Mouse (Mus musculus): Measurements from ENCODE around the gene Ppp1r21. TPM values are rescaled to one million over a fixed set of nuclear protein-coding genes. Genes with fewer than 3 reads are reported as not detected.

Ppp1r21 gene
- polyA plus RNA-seq, 2 experiments: 25.1 to 35.7 TPM

DNA sequence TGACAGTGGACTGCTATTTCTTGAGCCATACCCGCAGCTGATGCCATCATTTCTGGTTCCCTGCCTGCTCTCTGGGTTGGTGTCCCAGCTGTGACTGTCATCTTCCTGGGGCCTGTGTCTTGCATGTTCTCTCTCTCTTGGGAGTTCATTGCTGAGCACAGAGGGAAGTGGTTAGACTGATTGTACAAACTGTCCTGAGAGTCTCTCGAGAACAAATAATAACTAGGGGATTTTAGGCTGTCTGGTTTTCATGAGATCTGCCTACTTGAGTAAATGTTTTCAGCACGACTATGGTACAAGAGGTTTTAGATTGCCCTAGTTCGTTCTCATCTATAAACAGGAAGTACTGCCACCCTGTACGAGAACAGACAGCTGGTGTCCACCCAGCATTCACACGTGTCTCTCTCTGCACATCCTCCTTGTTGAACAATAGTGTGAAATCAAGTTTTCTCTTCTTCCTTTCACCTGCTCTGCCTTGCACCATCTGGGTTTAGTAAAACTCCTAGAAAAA, 51.6 kb downstream of the Ppp1r21 start:
- H3K36me3 ChIP-seq (ENCODE audit: control insufficient read depth, insufficient read depth, low read length): peaks cover 64% of the 10 kb centered on the region
- H3K4me3 ChIP-seq (replicated peaks; ENCODE audit: low read length): no peak overlapping the region
- H3K27me3 ChIP-seq (ENCODE audit: control insufficient read depth, insufficient read depth, low read length): no peaks in the 10 kb centered on the region
- DNase-seq (ENCODE audit: low spot score) (no peak), ATAC-seq (ENCODE audit: low FRiP score, low read depth) (no peak)
- TF ChIP-seq POLR2A (IDR thresholded peaks at IDR 0.05; ENCODE audit: borderline replicate concordance, extremely low read depth, insufficient read depth, insufficient read length): no peak
- H3K4me2 ChIP-seq (replicated peaks; ENCODE audit: low read depth, low read length, severe bottlenecking): no peak overlapping the region
- no peak overlapping the region for H3K27ac ChIP-seq (replicated peaks; ENCODE audit: low read depth, low read length)
- WGBS: 65% methylated on average over 6 of the region's 6 CpGs
- no peak overlapping the region for H3K9ac ChIP-seq (ENCODE audit: low read depth, low read length, severe bottlenecking)
- no peaks in the 10 kb centered on the region for H3K9me3 ChIP-seq (ENCODE audit: control insufficient read depth, low read length)
- no peaks in the 10 kb centered on the region for H3K4me1 ChIP-seq (ENCODE audit: control insufficient read depth, insufficient read depth, low read length)

DNA sequence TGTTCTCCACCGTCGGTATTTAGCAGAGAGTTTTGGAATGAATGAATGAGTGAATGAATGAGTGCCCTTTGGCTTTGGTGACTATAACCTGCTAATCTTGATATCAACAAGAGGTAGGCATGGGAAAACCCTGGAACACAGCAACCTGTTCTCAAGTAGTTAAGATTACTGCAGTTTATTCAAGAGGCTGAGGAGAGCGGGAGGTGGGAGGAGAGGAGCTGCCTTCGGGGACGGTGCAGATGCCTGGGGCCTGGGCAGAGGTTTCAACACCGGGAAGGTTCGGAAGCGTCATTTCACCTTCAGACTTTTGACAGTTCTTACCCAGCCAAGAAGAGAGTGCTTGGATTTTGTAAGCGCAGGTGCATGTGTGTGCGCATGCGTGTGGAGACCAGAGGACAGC, 53.1 kb downstream of the Ppp1r21 start:
- H3K4me2 ChIP-seq (replicated peaks; ENCODE audit: low read depth, low read length, severe bottlenecking): no peak overlapping the region
- no peaks in the 10 kb centered on the region for H3K27me3 ChIP-seq (ENCODE audit: control insufficient read depth, insufficient read depth, low read length)
- no peak overlapping the region for H3K4me3 ChIP-seq (replicated peaks; ENCODE audit: low read length)
- H3K9me3 ChIP-seq (ENCODE audit: control insufficient read depth, low read length): no peaks in the 10 kb centered on the region
- no peak for DNase-seq (ENCODE audit: low spot score)
- H3K9ac ChIP-seq (ENCODE audit: low read depth, low read length, severe bottlenecking): no peak overlapping the region
- 73% methylated on average over 11 of the region's 11 CpGs for WGBS
- no peak overlapping the region for H3K27ac ChIP-seq (replicated peaks; ENCODE audit: low read depth, low read length)
- TF ChIP-seq POLR2A (IDR thresholded peaks at IDR 0.05; ENCODE audit: borderline replicate concordance, extremely low read depth, insufficient read depth, insufficient read length): no peak
- no peaks in the 10 kb centered on the region for H3K4me1 ChIP-seq (ENCODE audit: control insufficient read depth, insufficient read depth, low read length)
- no peak for ATAC-seq (ENCODE audit: low FRiP score, low read depth)
- peaks cover 58% of the 10 kb centered on the region for H3K36me3 ChIP-seq (ENCODE audit: control insufficient read depth, insufficient read depth, low read length)

DNA sequence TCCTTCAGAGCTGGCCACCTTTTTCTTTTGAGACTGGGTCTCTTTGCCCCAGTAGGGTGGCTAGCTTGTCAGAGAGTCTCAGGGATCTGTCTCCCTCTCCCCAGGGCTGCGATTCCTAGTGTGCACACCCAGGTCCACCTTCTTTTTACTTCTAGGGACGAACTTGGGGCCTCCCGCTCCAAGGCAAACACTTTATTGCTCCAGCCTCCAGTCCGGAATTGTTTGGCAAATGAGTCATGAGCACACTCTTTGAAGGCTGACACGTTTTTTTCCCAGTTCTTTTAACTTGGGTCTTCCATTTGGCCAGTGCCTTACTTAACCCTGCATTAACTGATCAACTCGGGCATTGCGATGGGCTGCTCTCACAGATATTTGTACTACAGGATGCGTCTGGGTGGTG, 53.5 kb downstream of the Ppp1r21 start:
- Histone ChIP-seq H3K36me3 (ENCODE audit: control insufficient read depth, insufficient read depth, low read length) (peaks cover 54% of the 10 kb centered on the region), H3K4me1 (ENCODE audit: control insufficient read depth, insufficient read depth, low read length) (no peaks in the 10 kb centered on the region), H3K27ac (replicated peaks; ENCODE audit: low read depth, low read length) (no peak overlapping the region), H3K4me2 (replicated peaks; ENCODE audit: low read depth, low read length, severe bottlenecking) (no peak overlapping the region), H3K4me3 (replicated peaks; ENCODE audit: low read length) (no peak overlapping the region), H3K9me3 (ENCODE audit: control insufficient read depth, low read length) (no peaks in the 10 kb centered on the region), H3K9ac (ENCODE audit: low read depth, low read length, severe bottlenecking) (no peak overlapping the region), H3K27me3 (ENCODE audit: control insufficient read depth, insufficient read depth, low read length) (no peaks in the 10 kb centered on the region)
- no peak for TF ChIP-seq POLR2A (IDR thresholded peaks at IDR 0.05; ENCODE audit: borderline replicate concordance, extremely low read depth, insufficient read depth, insufficient read length)
- DNase-seq (ENCODE audit: low spot score): no peak
- 71% methylated on average over 8 of the region's 8 CpGs for WGBS
- no peak for ATAC-seq (ENCODE audit: low FRiP score, low read depth)

DNA sequence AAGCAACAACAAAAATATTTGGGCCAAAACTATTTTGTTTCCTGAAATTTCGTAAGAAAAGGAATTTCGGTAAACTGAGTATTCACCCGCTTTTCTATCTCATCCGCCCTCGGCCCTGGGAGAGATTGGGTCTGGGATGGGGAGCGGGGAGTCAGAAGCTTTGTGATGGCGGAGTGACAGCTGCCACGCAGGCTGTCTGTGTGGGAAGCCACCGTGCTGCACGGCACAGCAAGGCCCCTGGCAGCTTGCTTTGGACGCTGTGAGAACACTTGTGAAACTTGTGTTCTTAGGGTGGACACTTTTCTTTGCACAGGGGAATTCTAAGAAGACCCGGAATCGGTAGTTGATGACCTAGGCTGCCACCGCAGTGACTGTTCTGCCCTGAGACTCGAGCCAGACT, 57.5 kb downstream of the Ppp1r21 start:
- DNase-seq (ENCODE audit: low spot score) (no peak), ATAC-seq (ENCODE audit: low FRiP score, low read depth) (no peak)
- Histone ChIP-seq H3K4me3 (replicated peaks; ENCODE audit: low read length) (no peak overlapping the region), H3K4me2 (replicated peaks; ENCODE audit: low read depth, low read length, severe bottlenecking) (no peak overlapping the region), H3K27ac (replicated peaks; ENCODE audit: low read depth, low read length) (no peak overlapping the region), H3K9ac (ENCODE audit: low read depth, low read length, severe bottlenecking) (no peak overlapping the region), H3K9me3 (ENCODE audit: control insufficient read depth, low read length) (no peaks in the 10 kb centered on the region), H3K27me3 (ENCODE audit: control insufficient read depth, insufficient read depth, low read length) (no peaks in the 10 kb centered on the region), H3K4me1 (ENCODE audit: control insufficient read depth, insufficient read depth, low read length) (no peaks in the 10 kb centered on the region), H3K36me3 (ENCODE audit: control insufficient read depth, insufficient read depth, low read length) (peaks cover 38% of the 10 kb centered on the region)
- WGBS: 84% methylated on average over 15 of the region's 15 CpGs
- TF ChIP-seq POLR2A (IDR thresholded peaks at IDR 0.05; ENCODE audit: borderline replicate concordance, extremely low read depth, insufficient read depth, insufficient read length): no peak

DNA sequence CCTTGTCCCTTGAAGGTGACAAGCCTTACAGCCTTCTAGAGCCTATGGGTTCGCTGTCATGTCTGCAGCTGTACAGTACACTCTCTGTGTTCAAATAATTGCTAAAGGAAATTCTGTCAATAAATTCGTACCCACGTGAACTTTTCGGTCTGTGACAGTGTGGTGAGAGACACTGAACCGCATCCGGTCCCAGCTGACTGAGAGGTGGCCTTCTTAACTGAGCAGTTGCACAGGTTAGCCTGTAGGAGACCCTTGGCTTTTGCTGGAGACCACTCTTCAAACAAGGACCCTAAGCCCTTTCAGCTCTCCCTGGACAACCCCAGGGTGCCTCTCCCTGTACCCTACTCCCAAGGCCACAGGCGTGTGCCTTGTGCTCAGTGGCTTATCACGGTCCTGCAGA, 58.3 kb downstream of the Ppp1r21 start:
- Histone ChIP-seq H3K36me3 (ENCODE audit: control insufficient read depth, insufficient read depth, low read length) (peaks cover 38% of the 10 kb centered on the region), H3K4me1 (ENCODE audit: control insufficient read depth, insufficient read depth, low read length) (no peaks in the 10 kb centered on the region), H3K27ac (replicated peaks; ENCODE audit: low read depth, low read length) (no peak overlapping the region), H3K9me3 (ENCODE audit: control insufficient read depth, low read length) (no peaks in the 10 kb centered on the region), H3K4me3 (replicated peaks; ENCODE audit: low read length) (no peak overlapping the region), H3K9ac (ENCODE audit: low read depth, low read length, severe bottlenecking) (no peak overlapping the region), H3K27me3 (ENCODE audit: control insufficient read depth, insufficient read depth, low read length) (no peaks in the 10 kb centered on the region), H3K4me2 (replicated peaks; ENCODE audit: low read depth, low read length, severe bottlenecking) (no peak overlapping the region)
- TF ChIP-seq POLR2A (IDR thresholded peaks at IDR 0.05; ENCODE audit: borderline replicate concordance, extremely low read depth, insufficient read depth, insufficient read length): no peak
- no peak for DNase-seq (ENCODE audit: low spot score)
- 95% methylated on average over 8 of the region's 8 CpGs for WGBS
- ATAC-seq (ENCODE audit: low FRiP score, low read depth): no peak

DNA sequence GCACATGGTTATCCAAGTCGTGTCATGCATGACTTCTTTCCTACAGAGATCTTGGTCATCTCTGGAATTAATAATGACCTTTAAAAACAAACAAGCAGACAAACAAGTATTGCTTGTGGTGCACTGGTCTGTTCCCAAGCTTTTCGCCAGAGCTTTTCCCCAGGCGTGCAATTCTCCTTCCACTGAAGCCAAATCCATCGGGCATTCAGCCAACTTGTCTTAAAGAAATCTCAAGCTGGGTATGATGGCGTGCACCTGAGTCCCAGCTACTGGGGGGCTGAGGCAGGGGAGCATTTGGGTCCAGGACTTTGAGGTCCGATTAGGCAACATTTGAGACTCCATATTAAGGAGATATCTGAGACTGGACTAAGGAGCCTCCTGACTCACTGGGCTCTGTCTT, 60.3 kb downstream of the Ppp1r21 start:
- no peaks in the 10 kb centered on the region for H3K4me1 ChIP-seq (ENCODE audit: control insufficient read depth, insufficient read depth, low read length)
- H3K4me2 ChIP-seq (replicated peaks; ENCODE audit: low read depth, low read length, severe bottlenecking): no peak overlapping the region
- H3K27me3 ChIP-seq (ENCODE audit: control insufficient read depth, insufficient read depth, low read length): no peaks in the 10 kb centered on the region
- DNase-seq (ENCODE audit: low spot score) (no peak), ATAC-seq (ENCODE audit: low FRiP score, low read depth) (no peak)
- H3K36me3 ChIP-seq (ENCODE audit: control insufficient read depth, insufficient read depth, low read length): peaks cover 24% of the 10 kb centered on the region
- no peak overlapping the region for H3K4me3 ChIP-seq (replicated peaks; ENCODE audit: low read length)
- H3K9me3 ChIP-seq (ENCODE audit: control insufficient read depth, low read length): no peaks in the 10 kb centered on the region
- no peak for TF ChIP-seq POLR2A (IDR thresholded peaks at IDR 0.05; ENCODE audit: borderline replicate concordance, extremely low read depth, insufficient read depth, insufficient read length)
- H3K27ac ChIP-seq (replicated peaks; ENCODE audit: low read depth, low read length): no peak overlapping the region
- no peak overlapping the region for H3K9ac ChIP-seq (ENCODE audit: low read depth, low read length, severe bottlenecking)
- 74% methylated on average over 6 of the region's 6 CpGs for WGBS
